Mouse (Mus musculus) kidney, postnatal 0 days (tissue): ENCODE results near the gene Coa4. TPM values are rescaled to one million over a fixed set of nuclear protein-coding genes. Genes with fewer than 3 reads are reported as not detected.

Experiments used
- ATAC-seq: fragments of 200-750 bp; cut with Nextera tagmentation; replicated peaks from 2 replicates; pipeline ENCODE4 v1.8.0; 2017; ENCODE audit warnings: low read depth, moderate number of reproducible peaks, moderate TSS enrichment, moderate library complexity; ENCODE audit not compliant: low FRiP score
- DNase-seq: peaks from one replicate; pipeline ENCODE4 v3.0.0-alpha.2; 2016; ENCODE audit warnings: low spot score
- H3K27ac ChIP-seq: fragments of 300-500 bp; sonication (generic); 2 replicates; pipeline ENCODE4 v1.5.1; 2014; ENCODE audit warnings: mild to moderate bottlenecking
- H3K27me3 ChIP-seq: fragments of 300-500 bp; sonication (generic); 2 replicates; pipeline ENCODE4 v1.6.1; 2014; ENCODE audit warnings: low read length, mixed read lengths; ENCODE audit not compliant: insufficient read depth
- H3K36me3 ChIP-seq: fragments of 300-500 bp; sonication (generic); 2 replicates; pipeline ENCODE4 v1.6.1; 2014; ENCODE audit warnings: low read length, mixed read lengths; ENCODE audit not compliant: insufficient read depth
- H3K4me1 ChIP-seq: fragments of 300-500 bp; sonication (generic); replicated peaks from 2 replicates; pipeline ENCODE4 v1.6.1; 2014; ENCODE audit warnings: antibody characterized with exemption, low read length, mixed read lengths; ENCODE audit not compliant: insufficient read depth
- H3K4me2 ChIP-seq: fragments of 300-500 bp; sonication (generic); 2 replicates; pipeline ENCODE4 v1.6.1; 2014; ENCODE audit warnings: mild to moderate bottlenecking, low read length, moderate library complexity, mixed read lengths
- H3K4me3 ChIP-seq: fragments of 300-500 bp; sonication (generic); replicated peaks from 2 replicates; pipeline ENCODE4 v1.5.1; 2014; ENCODE audit warnings: low read depth, low read length
- H3K9ac ChIP-seq: fragments of 300-500 bp; sonication (generic); 2 replicates; pipeline ENCODE4 v1.6.1; 2014; ENCODE audit warnings: low read depth, low read length
- H3K9me3 ChIP-seq: fragments of 300-500 bp; sonication (generic); replicated peaks from 2 replicates; pipeline ENCODE4 v1.6.1; 2016; ENCODE audit warnings: low read length, inconsistent platforms, mixed read lengths
- CTCF ChIP-seq: IDR thresholded peaks from 2 replicates; pipeline ENCODE4 v1.5.1; 2016; ENCODE audit warnings: antibody characterized with exemption, low read depth, mild to moderate bottlenecking, moderate library complexity
- WGBS: fragments of 180-500 bp; shearing (Covaris S2); extraction: QIAGEN DNeasy Blood & Tissue Kit; methylation state at CpG from one replicate; pipeline ENCODE4 v1.1.7; 2014; 5-methylcytosine and 5-hydroxymethylcytosine counted together
- polyA plus RNA-seq: library from polyadenylated mRNA; unstranded; fragments of >200 nt; fragmentation: Nextera tagmentation; extraction: Ambion mirVana; gene quantifications from 2 replicates; pipeline ENCODE4 v1.2.1, GENCODE M21; 2015

Gene Coa4
- polyA plus RNA-seq, result 21.7 and 21.9 TPM in 2 replicates

DNA sequence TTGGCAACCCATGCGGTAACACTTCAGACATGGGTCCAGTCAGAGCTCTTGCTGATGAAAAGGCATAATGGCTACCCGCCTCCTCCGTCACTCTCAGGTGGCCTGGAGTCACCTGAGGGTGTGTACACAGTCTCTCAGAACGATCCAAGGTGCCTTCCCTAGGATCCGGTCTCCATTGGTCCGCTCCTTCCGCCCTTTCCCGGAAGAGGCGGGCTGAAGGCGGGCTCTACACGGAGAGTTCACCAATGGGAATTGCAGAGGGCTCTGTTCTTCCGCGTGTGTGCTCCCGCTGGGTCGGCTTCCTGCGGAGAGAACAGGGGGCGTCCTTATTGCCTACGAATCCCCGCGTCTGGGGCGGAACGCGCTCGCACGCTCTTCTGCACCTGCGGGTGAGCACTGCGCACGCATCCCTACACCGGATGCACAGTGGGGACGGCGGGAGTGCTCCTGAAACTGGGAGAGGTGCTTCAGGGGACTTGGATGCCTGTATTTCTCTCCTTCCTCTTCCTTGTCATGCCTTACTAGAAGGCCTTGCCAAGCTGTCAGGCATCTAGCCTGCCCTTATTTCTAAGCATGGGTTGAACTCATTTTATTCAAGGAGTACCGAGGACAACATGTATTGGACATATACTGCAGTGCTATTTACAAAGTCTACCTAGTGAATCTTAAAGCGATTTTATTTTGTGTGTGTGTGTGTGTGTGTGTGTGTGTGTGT is at the start of gene Coa4:
TSS of gene Coa4 (plus strand) at position 268 of the 715 bp plus-strand sequence.
- peak within 1 kb of the TSS; percentile 70 for H3K4me3 ChIP-seq
- ATAC-seq (peak; percentile 99), DNase-seq (peak; percentile 98)
- H3K9me3 ChIP-seq, result no peaks in the 10 kb centered on the region
- peak; percentile 27; the same call in 1 of the 2 replicates for TF ChIP-seq CTCF
- peaks cover 11% of the 10 kb centered on the region for H3K36me3 ChIP-seq
- H3K27ac ChIP-seq, result peak within 1 kb of the TSS; percentile 95
- peak within 1 kb of the TSS; percentile 71 for H3K4me2 ChIP-seq
- no peaks in the 10 kb centered on the region for H3K27me3 ChIP-seq
- H3K4me1 ChIP-seq, result peaks cover 4% of the 10 kb centered on the region; the same call in 1 of the 2 replicates
- H3K9ac ChIP-seq, result peak within 1 kb of the TSS; percentile 75
- WGBS, result under 1% methylated on average over 33 of the region's 33 CpGs

DNA sequence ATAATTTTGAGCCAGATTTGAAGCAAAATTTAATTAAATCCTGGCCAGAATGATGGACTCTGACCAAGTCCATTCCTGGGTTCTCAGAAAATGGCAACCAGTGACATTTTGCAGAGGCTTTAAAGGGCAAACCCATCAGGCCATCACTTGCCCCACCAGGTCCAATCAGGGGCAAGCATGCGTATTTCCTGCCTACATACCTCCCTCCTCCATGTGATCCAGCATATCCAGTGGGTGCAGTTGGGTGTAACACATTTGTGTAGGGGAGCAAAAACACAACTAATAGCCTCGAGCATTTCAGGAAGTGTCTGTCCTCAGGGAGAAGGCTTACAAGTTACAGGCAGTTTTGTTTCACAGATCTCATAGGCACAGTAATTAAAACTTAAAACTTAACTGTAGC is 49.6 kb upstream of the Coa4 start:
- no peak overlapping the region for H3K4me3 ChIP-seq
- no peaks in the 10 kb centered on the region for H3K9me3 ChIP-seq
- DNase-seq (no peak), ATAC-seq (no peak)
- no peaks in the 10 kb centered on the region for H3K27me3 ChIP-seq
- no peak overlapping the region for H3K9ac ChIP-seq
- no peak overlapping the region for H3K4me2 ChIP-seq
- no peaks in the 10 kb centered on the region; the same call in 1 of the 2 replicates for H3K4me1 ChIP-seq
- no peak overlapping the region for H3K27ac ChIP-seq
- no peaks in the 10 kb centered on the region for H3K36me3 ChIP-seq
- TF ChIP-seq CTCF, result no peak
- WGBS, result 48% methylated on average over 2 of the region's 2 CpGs

DNA sequence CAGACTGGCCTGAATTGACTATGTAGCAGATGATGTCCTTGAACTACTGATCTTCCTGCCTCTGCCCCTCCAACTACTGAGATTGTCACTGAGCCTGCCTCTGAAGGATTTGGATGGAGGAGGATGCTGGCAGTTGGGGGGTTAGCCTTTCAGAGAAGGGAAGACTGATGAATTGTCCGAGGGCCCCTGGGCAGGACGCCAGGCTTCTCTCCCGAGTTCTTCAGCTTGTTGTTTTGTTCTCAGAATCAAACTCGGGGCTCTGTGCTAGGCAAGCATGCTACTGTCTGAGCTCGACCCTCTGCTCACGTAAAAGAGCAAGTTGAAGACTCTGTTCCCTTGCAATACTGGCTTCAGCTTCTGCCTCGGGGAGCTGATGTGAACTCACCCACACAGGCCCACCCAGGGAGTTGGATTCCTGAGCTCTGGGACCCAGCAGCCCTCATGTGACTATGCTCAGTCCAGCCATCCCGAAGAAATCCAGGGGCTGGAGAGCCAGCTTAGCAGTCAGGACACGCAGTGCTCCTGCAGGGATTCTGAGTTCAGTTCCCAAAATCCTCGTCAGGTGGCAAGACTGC is 48.3 kb upstream of the Coa4 start:
- DNase-seq, result peak; percentile 40
- ATAC-seq, result no peak
- H3K27ac ChIP-seq, result 0 out of 2 replicates have a peak overlapping the region, but pooled peaks have one; percentile 25
- no peak for TF ChIP-seq CTCF
- H3K9me3 ChIP-seq, result no peaks in the 10 kb centered on the region
- 29% methylated on average over 10 of the region's 10 CpGs for WGBS
- H3K9ac ChIP-seq, result no peak overlapping the region
- no peaks in the 10 kb centered on the region; the same call in 1 of the 2 replicates for H3K4me1 ChIP-seq
- no peaks in the 10 kb centered on the region for H3K27me3 ChIP-seq
- H3K36me3 ChIP-seq, result no peaks in the 10 kb centered on the region
- H3K4me2 ChIP-seq, result no peak overlapping the region
- H3K4me3 ChIP-seq, result no peak overlapping the region

DNA sequence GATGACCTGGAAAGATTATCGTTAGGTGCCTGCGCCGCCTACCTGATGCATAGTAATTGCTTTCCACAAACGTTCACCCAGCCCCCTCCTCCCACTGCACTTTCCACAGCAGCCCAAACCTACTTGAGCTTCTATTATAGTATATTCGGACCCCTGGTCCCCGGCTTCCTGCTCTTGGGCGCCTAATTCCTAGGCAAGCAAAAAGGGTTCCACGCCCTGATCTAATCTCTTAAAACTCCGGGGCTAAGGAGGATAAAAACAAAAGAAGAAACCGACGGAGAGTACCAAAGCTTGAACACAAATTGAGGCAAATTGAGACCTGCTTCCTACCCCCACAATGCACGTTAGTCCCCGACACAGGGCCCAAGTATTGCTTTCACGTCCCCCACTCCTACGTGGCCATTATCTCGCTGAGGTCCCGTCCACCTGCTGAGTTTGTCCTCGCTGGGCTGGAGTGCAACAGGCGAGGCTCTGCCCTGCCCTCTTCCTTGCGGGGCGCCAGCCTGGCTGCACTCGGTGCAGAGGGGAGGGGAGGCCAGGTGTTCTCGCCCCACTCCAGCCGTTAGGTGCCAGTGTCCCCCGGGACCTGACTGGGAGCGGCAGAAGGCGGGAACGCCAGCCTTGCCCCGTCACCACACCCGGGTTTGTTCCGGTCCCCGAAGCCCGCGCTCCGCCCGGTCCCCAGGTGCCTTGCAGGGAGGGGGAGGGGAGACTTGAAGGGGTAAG is 44.3 kb upstream of the Coa4 start:
- H3K36me3 ChIP-seq, result peaks cover 6% of the 10 kb centered on the region; the same call in 1 of the 2 replicates
- DNase-seq (peak; percentile 24), ATAC-seq (peak; percentile 30)
- H3K4me1 ChIP-seq, result peaks cover 25% of the 10 kb centered on the region
- H3K27ac ChIP-seq, result peak overlapping the region; percentile 82
- WGBS, result 4% methylated on average over 34 of the region's 36 CpGs
- peak overlapping the region; percentile 96 for H3K4me2 ChIP-seq
- H3K4me3 ChIP-seq, result peak overlapping the region; percentile 55
- no peaks in the 10 kb centered on the region for H3K27me3 ChIP-seq
- TF ChIP-seq CTCF, result no peak
- peak overlapping the region; percentile 70 for H3K9ac ChIP-seq
- no peaks in the 10 kb centered on the region for H3K9me3 ChIP-seq

DNA sequence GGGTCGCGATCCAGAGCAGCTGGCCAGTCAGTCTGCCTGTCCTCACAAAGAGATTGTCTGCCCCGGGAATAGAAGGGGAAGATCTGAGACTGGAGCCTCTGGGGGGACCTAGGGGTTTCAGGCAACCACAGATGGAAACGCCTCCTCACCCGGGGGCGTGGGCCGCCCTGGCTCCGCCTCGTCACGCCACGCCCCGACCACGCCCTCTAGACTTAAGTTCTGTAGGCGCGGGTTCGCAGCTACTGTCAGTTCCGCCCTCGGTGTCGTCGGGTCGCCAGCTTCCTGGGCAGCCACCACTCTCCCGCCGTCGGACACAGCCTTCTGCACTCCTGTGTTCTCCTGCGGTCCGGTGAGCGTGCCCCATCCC is 43.8 kb upstream of the Coa4 start, which contains the start of gene Ucp2:
TSS of gene Ucp2 (plus strand) at position 221 of the 367 bp plus-strand sequence.
- Histone ChIP-seq H3K27ac (peak within 1 kb of the TSS; percentile 82), H3K27me3 (no peaks in the 10 kb centered on the region), H3K4me3 (peak within 1 kb of the TSS; percentile 55), H3K4me2 (peak within 1 kb of the TSS; percentile 96), H3K9me3 (no peaks in the 10 kb centered on the region), H3K4me1 (peaks cover 25% of the 10 kb centered on the region), H3K36me3 (peaks cover 11% of the 10 kb centered on the region; the same call in 1 of the 2 replicates), H3K9ac (peak within 1 kb of the TSS; percentile 70)
- DNase-seq (peak; percentile 85), ATAC-seq (peak; percentile 50)
- under 1% methylated on average over 27 of the region's 27 CpGs for WGBS
- no peak for TF ChIP-seq CTCF
